Mouse (Mus musculus) limb, embryonic 12.5 days (tissue): ENCODE data around the gene Mbd6. TPM values are rescaled to one million over a fixed set of nuclear protein-coding genes. Genes with fewer than 3 reads are reported as not detected.

Experiments
- ATAC-seq: fragments of 200-750 bp; cut with Nextera tagmentation; 2 replicates; pipeline ENCODE4 v1.8.0; 2017; ENCODE audit warnings: low read depth, moderate TSS enrichment; ENCODE audit not compliant: insufficient number of reproducible peaks, insufficient read depth, low FRiP score, low TSS enrichment
- H3K27ac ChIP-seq: fragments of 300-500 bp; sonication (generic); 2 replicates; pipeline ENCODE4 v1.5.1; 2016; ENCODE audit warnings: mild to moderate bottlenecking, moderate library complexity
- H3K27me3 ChIP-seq: fragments of 300-500 bp; sonication (generic); 2 replicates; pipeline ENCODE4 v1.6.1; 2016; ENCODE audit warnings: mild to moderate bottlenecking, moderate library complexity
- H3K36me3 ChIP-seq: fragments of 300-500 bp; sonication (generic); 2 replicates; pipeline ENCODE4 v1.6.1; 2016; ENCODE audit warnings: mild to moderate bottlenecking, moderate library complexity
- H3K4me1 ChIP-seq: fragments of 300-500 bp; sonication (generic); replicated peaks from 2 replicates; pipeline ENCODE4 v1.6.1; 2016
- H3K4me2 ChIP-seq: fragments of 300-500 bp; sonication (generic); 2 replicates; pipeline ENCODE4 v1.6.1; 2016; ENCODE audit warnings: mild to moderate bottlenecking, moderate library complexity
- H3K4me3 ChIP-seq: fragments of 300-500 bp; sonication (generic); replicated peaks from 2 replicates; pipeline ENCODE4 v1.5.1; 2016; ENCODE audit warnings: mild to moderate bottlenecking
- H3K9ac ChIP-seq: fragments of 300-500 bp; sonication (generic); replicated peaks from 2 replicates; pipeline ENCODE4 v1.6.1; 2016; ENCODE audit warnings: mild to moderate bottlenecking, moderate library complexity
- H3K9me3 ChIP-seq: fragments of 300-500 bp; sonication (generic); 2 replicates; pipeline ENCODE4 v1.6.1; 2016; ENCODE audit warnings: mild to moderate bottlenecking, moderate library complexity
- WGBS: fragments of 180-500 bp; shearing (Covaris S2); methylation state at CpG from one replicate; pipeline ENCODE4 v1.1.7; 2016; 5-methylcytosine and 5-hydroxymethylcytosine counted together
- polyA plus RNA-seq: library from polyadenylated mRNA; unstranded; fragments of >200 nt; fragmentation: Nextera tagmentation; extraction: Ambion mirVana; gene quantifications from 2 replicates; pipeline ENCODE4 v1.2.1, GENCODE M21; 2016

Mbd6 gene
- polyA plus RNA-seq, 1 experiment from 2014 or later: 17.2 TPM

GRCm38 (mm10) chr10:127293590-127294113, 4.8 kb upstream of the Mbd6 start:
- WGBS: 88% methylated on average over 3 of the region's 3 CpGs
- H3K27ac ChIP-seq: no peak overlapping the region
- no peak for ATAC-seq
- H3K36me3 ChIP-seq: peaks cover 66% of the 10 kb centered on the region
- no peak overlapping the region for H3K4me3 ChIP-seq
- H3K9ac ChIP-seq: no peak overlapping the region
- H3K4me1 ChIP-seq: peaks cover 27% of the 10 kb centered on the region
- no peak overlapping the region for H3K4me2 ChIP-seq
- no peaks in the 10 kb centered on the region for H3K27me3 ChIP-seq
- no peaks in the 10 kb centered on the region for H3K9me3 ChIP-seq

GRCm38 (mm10) chr10:127292987-127293538, 4.2 kb upstream of the Mbd6 start:
- Histone ChIP-seq H3K9ac (no peak overlapping the region; the same call in 1 of the 2 replicates), H3K36me3 (peaks cover 61% of the 10 kb centered on the region), H3K27ac (no peak overlapping the region), H3K4me3 (no peak overlapping the region), H3K27me3 (no peaks in the 10 kb centered on the region), H3K9me3 (no peaks in the 10 kb centered on the region), H3K4me1 (peaks cover 27% of the 10 kb centered on the region), H3K4me2 (no peak overlapping the region)
- ATAC-seq: no peak
- WGBS: 85% methylated on average over 6 of the region's 6 CpGs

GRCm38 (mm10) chr10:127291881-127292638, 3.2 kb upstream of the Mbd6 start:
- no peak for ATAC-seq
- WGBS: 50% methylated on average over 5 of the region's 5 CpGs
- Histone ChIP-seq H3K27ac (peak overlapping the region; percentile 98; the same call in 1 of the 2 replicates), H3K4me1 (peaks cover 37% of the 10 kb centered on the region), H3K27me3 (no peaks in the 10 kb centered on the region), H3K9ac (peak overlapping the region; percentile 63), H3K4me2 (peak overlapping the region; percentile 92), H3K4me3 (peak overlapping the region; percentile 71), H3K9me3 (no peaks in the 10 kb centered on the region), H3K36me3 (peaks cover 56% of the 10 kb centered on the region)

GRCm38 (mm10) chr10:127290930-127291880, 2.4 kb upstream of the Mbd6 start:
- Histone ChIP-seq H3K9me3 (no peaks in the 10 kb centered on the region), H3K9ac (peak overlapping the region; percentile 63), H3K4me2 (peak overlapping the region; percentile 92), H3K4me1 (peaks cover 45% of the 10 kb centered on the region), H3K4me3 (peak overlapping the region; percentile 71), H3K36me3 (peaks cover 56% of the 10 kb centered on the region), H3K27me3 (no peaks in the 10 kb centered on the region), H3K27ac (peak overlapping the region; percentile 98)
- peak; percentile 61 for ATAC-seq
- 4% methylated on average over 19 of the region's 19 CpGs for WGBS

- Histone ChIP-seq H3K27ac (peak overlapping the region; percentile 98), H3K36me3 (peaks cover 56% of the 10 kb centered on the region)
- WGBS: under 1% methylated on average over 46 of the region's 47 CpGs
These were observed 1.6 kb upstream of the Mbd6 start for GRCm38 (mm10) chr10:127290307-127290929.

GRCm38 (mm10) chr10:127289573-127290191, 864 bp upstream of the Mbd6 start:
- 1% methylated on average over 15 of the region's 15 CpGs for WGBS
- H3K4me2 ChIP-seq: peak overlapping the region; percentile 92
- H3K9me3 ChIP-seq: no peaks in the 10 kb centered on the region
- peaks cover 56% of the 10 kb centered on the region for H3K36me3 ChIP-seq
- H3K4me3 ChIP-seq: peak overlapping the region; percentile 71
- peak overlapping the region; percentile 98 for H3K27ac ChIP-seq
- peak overlapping the region; percentile 80; the same call in 1 of the 2 replicates for H3K9ac ChIP-seq
- ATAC-seq: no peak; the same call in 1 of the 2 replicates
- no peaks in the 10 kb centered on the region for H3K27me3 ChIP-seq
- H3K4me1 ChIP-seq: peaks cover 60% of the 10 kb centered on the region

More at GRCm38 (mm10) chr10:127290307-127290929, 1.6 kb upstream of the Mbd6 start:
- no peaks in the 10 kb centered on the region for H3K9me3 ChIP-seq
- H3K4me1 ChIP-seq: peaks cover 53% of the 10 kb centered on the region
- peak overlapping the region; percentile 71 for H3K4me3 ChIP-seq
- peak overlapping the region; percentile 63 for H3K9ac ChIP-seq
- ATAC-seq: peak; percentile 87
- H3K27me3 ChIP-seq: no peaks in the 10 kb centered on the region
- peak overlapping the region; percentile 92 for H3K4me2 ChIP-seq

GRCm38 (mm10) chr10:127288328-127288799, 454 bp downstream of the Mbd6 start:
- H3K4me2 ChIP-seq: peak overlapping the region; percentile 92
- no peaks in the 10 kb centered on the region for H3K27me3 ChIP-seq
- H3K4me3 ChIP-seq: peak overlapping the region; percentile 71
- 3% methylated on average over 27 of the region's 28 CpGs for WGBS
- peaks cover 60% of the 10 kb centered on the region for H3K4me1 ChIP-seq
- ATAC-seq: no peak
- H3K9ac ChIP-seq: peak overlapping the region; percentile 80
- peak overlapping the region; percentile 98 for H3K27ac ChIP-seq
- H3K9me3 ChIP-seq: no peaks in the 10 kb centered on the region
- H3K36me3 ChIP-seq: peaks cover 56% of the 10 kb centered on the region

- Histone ChIP-seq H3K4me1 (peaks cover 57% of the 10 kb centered on the region), H3K9me3 (no peaks in the 10 kb centered on the region), H3K4me2 (peak overlapping the region; percentile 92), H3K27me3 (no peaks in the 10 kb centered on the region), H3K4me3 (peak overlapping the region; percentile 71), H3K27ac (peak overlapping the region; percentile 98), H3K9ac (peak overlapping the region; percentile 80), H3K36me3 (peaks cover 56% of the 10 kb centered on the region)
- ATAC-seq: no peak
- WGBS: 0% methylated on average over 3 of the region's 3 CpGs
These were observed 903 bp downstream of the Mbd6 start for GRCm38 (mm10) chr10:127287936-127288293.

GRCm38 (mm10) chr10:127287271-127287935, 1.4 kb downstream of the Mbd6 start:
- H3K36me3 ChIP-seq: peaks cover 56% of the 10 kb centered on the region
- ATAC-seq: no peak
- H3K9ac ChIP-seq: peak overlapping the region; percentile 80
- peak overlapping the region; percentile 98 for H3K27ac ChIP-seq
- no peaks in the 10 kb centered on the region for H3K27me3 ChIP-seq
- peak overlapping the region; percentile 92 for H3K4me2 ChIP-seq
- WGBS: 71% methylated on average over 15 of the region's 15 CpGs
- H3K4me3 ChIP-seq: peak overlapping the region; percentile 71
- H3K4me1 ChIP-seq: peaks cover 54% of the 10 kb centered on the region
- no peaks in the 10 kb centered on the region for H3K9me3 ChIP-seq
